Comparison of ENCODE assay signal across 11 mouse cellular contexts in the genomic region with DNA sequence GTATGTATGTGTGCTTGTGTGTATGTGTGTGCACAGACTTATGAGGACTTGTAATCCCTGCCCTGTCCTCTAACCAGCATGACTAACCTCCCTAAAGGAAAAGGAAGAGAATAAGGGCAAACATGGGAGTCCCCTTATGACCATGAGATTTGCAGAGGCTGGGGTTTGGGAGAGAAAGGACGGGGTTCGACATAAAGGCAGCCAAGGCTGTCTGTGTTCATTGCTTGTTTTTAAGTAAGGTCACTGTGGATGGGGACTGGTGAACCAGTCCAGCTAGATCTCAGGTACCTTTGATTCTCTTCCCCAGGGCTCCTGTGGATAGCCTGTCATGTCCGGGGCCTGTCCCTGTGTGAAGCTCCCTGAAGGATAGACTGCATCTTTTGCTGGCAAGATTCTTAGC. TPM values are rescaled to one million over a fixed set of nuclear protein-coding genes. Genes with fewer than 3 reads are reported as not detected.
A peak's percentile ranks its signal among the peaks of the same experiment; 100 is the strongest.
DNase-seq lines count a peak whose midpoint lies in the region; ATAC-seq lines count a peak whose summit lies in the region.
"Had no signal": no experiment of that assay in that cellular context is flagged by ENCODE, and none has a peak within 500 bp of the region (broad histone marks: within the 10 kb centered on the region; RNA-seq: fewer than 3 reads in every experiment).

No protein-coding gene starts in this region.

- H3K4me3 ChIP-seq in heart, embryonic 11.5 days (ENCODE audit: low read depth, low read length): no peak overlapping the region
- no peak overlapping the region for H3K4me3 ChIP-seq in embryonic facial prominence, embryonic 11.5 days (ENCODE audit: low read depth, low read length)
- no peak overlapping the region for H3K4me3 ChIP-seq in hindbrain, embryonic 11.5 days (ENCODE audit: low read depth, low read length)
- H3K4me3 ChIP-seq in midbrain, embryonic 16.5 days (ENCODE audit: low read depth, low read length): no peak overlapping the region
- H3K4me3 ChIP-seq: liver, embryonic 13.5 days had no signal

- no peak overlapping the region for H3K4me2 ChIP-seq in heart, embryonic 11.5 days
- H3K4me2 ChIP-seq in embryonic facial prominence, embryonic 11.5 days (ENCODE audit: low read depth, low read length): no peak overlapping the region
- H3K4me2 ChIP-seq in hindbrain, embryonic 11.5 days (replicated peaks; ENCODE audit: low read depth, low read length): 0 out of 2 replicates have a peak overlapping the region, but pooled peaks have one; percentile 6
- peak overlapping the region; percentile 30 for H3K4me2 ChIP-seq in midbrain, embryonic 16.5 days (ENCODE audit: low read length)
- H3K4me2 ChIP-seq: liver, embryonic 13.5 days had no signal

- ATAC-seq in heart, embryonic 11.5 days (replicated peaks; ENCODE audit: insufficient number of reproducible peaks, low FRiP score, low TSS enrichment): no peak
- ATAC-seq in embryonic facial prominence, embryonic 11.5 days (replicated peaks; ENCODE audit: insufficient number of reproducible peaks, low FRiP score, low TSS enrichment, low read depth): no peak
- ATAC-seq in hindbrain, embryonic 11.5 days (ENCODE audit: low FRiP score): peak; percentile 11; the same call in 1 of the 2 replicates
- ATAC-seq in midbrain, embryonic 16.5 days: peak; percentile 27; the same call in 1 of the 2 replicates
- no peak for ATAC-seq in megakaryocyte-erythroid progenitor cell, adult 5-6 weeks (replicated peaks; ENCODE audit: low FRiP score, low TSS enrichment, poor library complexity, severe bottlenecking)

- no peaks in the 10 kb centered on the region for H3K9me3 ChIP-seq in heart, embryonic 11.5 days (replicated peaks; ENCODE audit: control insufficient read depth, low read length)
- no peaks in the 10 kb centered on the region for H3K9me3 ChIP-seq in embryonic facial prominence, embryonic 11.5 days (replicated peaks; ENCODE audit: control insufficient read depth, low read length)
- H3K9me3 ChIP-seq in hindbrain, embryonic 11.5 days (ENCODE audit: control insufficient read depth, low read length): no peaks in the 10 kb centered on the region
- H3K9me3 ChIP-seq in midbrain, embryonic 16.5 days (replicated peaks; ENCODE audit: control insufficient read depth, low read length, poor library complexity, severe bottlenecking): no peaks in the 10 kb centered on the region
- H3K9me3 ChIP-seq: liver, embryonic 13.5 days had no signal

- intact Hi-C loops in heart, postnatal 36 days (cut with DNase I): no loop called here

- DNase-seq in heart, postnatal 36 days: no peak
- DNase-seq in embryonic facial prominence, embryonic 11.5 days (ENCODE audit: low spot score): no peak
- DNase-seq in hindbrain, embryonic 11.5 days (ENCODE audit: low spot score): peak; percentile 23
- DNase-seq in cerebellum, postnatal 10 days: no peak
- no peak for DNase-seq in layer of hippocampus, adult 9-10 months (ENCODE audit: low spot score)
- DNase-seq: kidney, postnatal 14 days; liver, embryonic 13.5 days; thymus, postnatal 36 days had no signal

- 67% methylated on average over 3 of the region's 3 CpGs for WGBS in heart, embryonic 11.5 days (ENCODE audit: insufficient replicate concordance)
- WGBS in embryonic facial prominence, embryonic 11.5 days: 57% methylated on average over 3 of the region's 3 CpGs
- WGBS in hindbrain, embryonic 11.5 days: 44% methylated on average over 3 of the region's 3 CpGs
- WGBS in midbrain, embryonic 16.5 days: 3% methylated on average over 3 of the region's 3 CpGs

- H3K27me3 ChIP-seq in heart, embryonic 11.5 days (ENCODE audit: control insufficient read depth, insufficient read depth, low read length): no peaks in the 10 kb centered on the region
- H3K27me3 ChIP-seq in embryonic facial prominence, embryonic 11.5 days (ENCODE audit: control insufficient read depth, insufficient read depth, low read length): no peaks in the 10 kb centered on the region
- H3K27me3 ChIP-seq in hindbrain, embryonic 11.5 days (ENCODE audit: control insufficient read depth, insufficient read depth, low read length): no peaks in the 10 kb centered on the region
- H3K27me3 ChIP-seq in midbrain, embryonic 16.5 days (ENCODE audit: control insufficient read depth, insufficient read depth, low read depth, low read length): no peaks in the 10 kb centered on the region
- H3K27me3 ChIP-seq: liver, embryonic 13.5 days had no signal

- H3K9ac ChIP-seq in heart, embryonic 11.5 days (ENCODE audit: low read depth, low read length): no peak overlapping the region
- H3K9ac ChIP-seq in embryonic facial prominence, embryonic 11.5 days (replicated peaks; ENCODE audit: low read length): no peak overlapping the region
- H3K9ac ChIP-seq in hindbrain, embryonic 11.5 days (ENCODE audit: low read depth, low read length): no peak overlapping the region
- H3K9ac ChIP-seq in midbrain, embryonic 16.5 days (ENCODE audit: low read depth, low read length): peak overlapping the region; percentile 51; the same call in 1 of the 2 replicates
- H3K9ac ChIP-seq: liver, embryonic 13.5 days had no signal

- H3K36me3 ChIP-seq in heart, embryonic 11.5 days (ENCODE audit: control insufficient read depth, insufficient read depth, low read length): no peaks in the 10 kb centered on the region
- no peaks in the 10 kb centered on the region for H3K36me3 ChIP-seq in embryonic facial prominence, embryonic 11.5 days (replicated peaks; ENCODE audit: control insufficient read depth, insufficient read depth, low read depth, low read length)
- H3K36me3 ChIP-seq in hindbrain, embryonic 11.5 days (ENCODE audit: control insufficient read depth, insufficient read depth, low read length): no peaks in the 10 kb centered on the region
- H3K36me3 ChIP-seq in midbrain, embryonic 16.5 days (ENCODE audit: control insufficient read depth, insufficient read depth, low read length): no peaks in the 10 kb centered on the region
- H3K36me3 ChIP-seq: liver, embryonic 13.5 days had no signal

- H3K4me1 ChIP-seq in heart, embryonic 11.5 days (ENCODE audit: control insufficient read depth, insufficient read depth, low read length): peaks cover 55% of the 10 kb centered on the region
- peaks cover 5% of the 10 kb centered on the region; the same call in 1 of the 2 replicates for H3K4me1 ChIP-seq in embryonic facial prominence, embryonic 11.5 days (ENCODE audit: control insufficient read depth, insufficient read depth, low read length)
- H3K4me1 ChIP-seq in hindbrain, embryonic 11.5 days (replicated peaks; ENCODE audit: control insufficient read depth, insufficient read depth, low read length): peaks cover 23% of the 10 kb centered on the region
- peaks cover 50% of the 10 kb centered on the region for H3K4me1 ChIP-seq in midbrain, embryonic 16.5 days (ENCODE audit: control insufficient read depth, insufficient read depth, low read length)

- peak overlapping the region; percentile 94 for H3K27ac ChIP-seq in heart, embryonic 11.5 days (ENCODE audit: low read depth, low read length)
- peak overlapping the region; percentile 59; the same call in 1 of the 2 replicates for H3K27ac ChIP-seq in embryonic facial prominence, embryonic 11.5 days (replicated peaks; ENCODE audit: low read depth, low read length)
- H3K27ac ChIP-seq in hindbrain, embryonic 11.5 days (ENCODE audit: low read depth, low read length): peak overlapping the region; percentile 65
- peak overlapping the region; percentile 99 for H3K27ac ChIP-seq in midbrain, embryonic 16.5 days (ENCODE audit: low read length)
- H3K27ac ChIP-seq: liver, embryonic 13.5 days had no signal

RNA-seq across cellular contexts. Expression of gene Irf2bp2, which starts 55.6 kb away (rescaled TPM):
- polyA plus RNA-seq in heart, embryonic 11.5 days (2014; fragmentation: Nextera tagmentation; extraction: Ambion mirVana): 5.9 and 6.5 TPM in 2 replicates
- 10 to 100 TPM; 64.3 to 71.2 TPM for total RNA-seq in heart, postnatal 36 days (2021)
- 6.5 and 6.9 TPM in 2 replicates for polyA plus RNA-seq in embryonic facial prominence, embryonic 11.5 days (2014; fragmentation: Nextera tagmentation; extraction: Ambion mirVana)
- polyA plus RNA-seq in hindbrain, embryonic 11.5 days (2014; fragmentation: Nextera tagmentation; extraction: Ambion mirVana): 4.8 and 5.5 TPM in 2 replicates
- polyA plus RNA-seq in midbrain, embryonic 16.5 days (2015; fragmentation: Nextera tagmentation; extraction: Ambion mirVana): 9.6 and 9.9 TPM in 2 replicates
- total RNA-seq in megakaryocyte-erythroid progenitor cell, adult 5-6 weeks (2014; fragmentation: Nextera tagmentation): 45.8 and 54.3 TPM in 2 replicates
- 44.1 and 56.8 TPM in 2 replicates for total RNA-seq in megakaryocyte-erythroid progenitor cell, adult 5-6 weeks (2017)

Comparison
In these comparisons a context has a peak if more than half of its experiments do, and no peak if none do; other contexts are left out.
1. ATAC-seq: peak in hindbrain, embryonic 11.5 days (single experiment) and midbrain, embryonic 16.5 days (single experiment); none in heart, embryonic 11.5 days (single experiment), embryonic facial prominence, embryonic 11.5 days (single experiment) and megakaryocyte-erythroid progenitor cell, adult 5-6 weeks (single experiment).
2. H3K4me2 ChIP-seq: peak in hindbrain, embryonic 11.5 days (single experiment) and midbrain, embryonic 16.5 days (single experiment); none in heart, embryonic 11.5 days (single experiment) and embryonic facial prominence, embryonic 11.5 days (single experiment).
3. Peak in every context shown above with its lines, with median percentiles within 50 percentile points of each other: H3K27ac ChIP-seq.